Mouse (Mus musculus): ENCODE results near the gene Gse1. TPM values are rescaled to one million over a fixed set of nuclear protein-coding genes. Genes with fewer than 3 reads are reported as not detected.

The Gse1 gene
- polyA plus RNA-seq, 1 experiment: 14.8 TPM

DNA sequence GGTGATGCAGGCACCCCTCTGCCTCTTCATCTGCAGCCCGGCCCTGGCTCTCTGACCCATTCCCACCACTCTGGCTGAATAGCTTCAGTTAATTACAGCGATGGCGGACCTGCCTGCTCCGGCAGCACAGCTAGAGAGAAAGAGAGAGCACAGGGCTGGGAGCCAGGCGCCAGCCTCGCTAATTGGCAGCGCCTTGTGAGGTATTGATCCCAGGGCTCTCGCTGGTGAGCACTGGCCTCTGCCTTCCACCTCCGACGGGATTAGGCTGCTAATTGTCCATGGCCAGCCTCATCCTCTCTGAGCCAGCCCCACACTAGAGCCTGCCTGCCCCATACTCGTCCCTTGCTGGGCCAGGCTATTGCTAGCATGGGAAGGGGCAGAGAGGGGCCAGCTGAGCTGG, 331.4 kb downstream of the Gse1 start:
- no peak overlapping the region for H3K4me3 ChIP-seq (ENCODE audit: insufficient read depth, low read depth, low read length)
- TF ChIP-seq CTCF (conservative IDR thresholded peaks at IDR 0.05; ENCODE audit: insufficient read depth, insufficient read length, low read depth, low read length): no peak; the same call in 1 of the 2 replicates
- TF ChIP-seq POLR2A (IDR thresholded peaks at IDR 0.05; ENCODE audit: low read depth, low read length): no peak
- WGBS: 80% methylated on average over 11 of the region's 11 CpGs
- no peak for DNase-seq
- no peaks in the 10 kb centered on the region for H3K27me3 ChIP-seq (replicated peaks; ENCODE audit: control insufficient read depth, insufficient read depth, low read length)
- H3K4me1 ChIP-seq (ENCODE audit: control insufficient read depth, insufficient read depth, low read length): 0 out of 2 replicates have a peak, but pooled peaks cover 8% of the 10 kb centered on the region
- H3K36me3 ChIP-seq (ENCODE audit: control insufficient read depth, insufficient read depth, low read length): no peaks in the 10 kb centered on the region
- H3K27ac ChIP-seq (ENCODE audit: insufficient read depth, low read depth, low read length): no peak overlapping the region

DNA sequence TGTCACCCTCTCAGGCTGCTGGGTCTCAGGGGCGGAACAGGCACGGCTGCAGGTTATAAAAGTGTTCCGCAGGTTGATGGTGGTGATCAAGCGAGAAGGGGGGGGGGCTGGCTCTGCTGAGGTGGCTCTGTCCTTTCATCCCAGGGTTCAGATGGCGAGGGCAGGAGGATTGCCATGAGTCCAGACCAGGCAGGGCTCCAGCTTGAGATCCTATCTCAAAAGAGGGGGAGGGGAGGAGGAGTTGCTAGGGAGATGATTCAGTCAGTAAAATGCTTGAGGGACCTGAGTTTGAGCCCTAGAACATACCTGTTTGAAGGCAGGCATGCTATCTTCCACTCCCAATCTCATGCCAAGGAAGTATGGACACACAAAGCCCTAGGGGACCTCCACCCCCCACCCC, 332.3 kb downstream of the Gse1 start:
- DNase-seq: no peak
- Histone ChIP-seq H3K27me3 (replicated peaks; ENCODE audit: control insufficient read depth, insufficient read depth, low read length) (no peaks in the 10 kb centered on the region), H3K27ac (ENCODE audit: insufficient read depth, low read depth, low read length) (no peak overlapping the region), H3K4me3 (ENCODE audit: insufficient read depth, low read depth, low read length) (no peak overlapping the region), H3K36me3 (ENCODE audit: control insufficient read depth, insufficient read depth, low read length) (no peaks in the 10 kb centered on the region), H3K4me1 (ENCODE audit: control insufficient read depth, insufficient read depth, low read length) (0 out of 2 replicates have a peak, but pooled peaks cover 8% of the 10 kb centered on the region)
- WGBS: 86% methylated on average over 5 of the region's 5 CpGs
- TF ChIP-seq CTCF (conservative IDR thresholded peaks at IDR 0.05; ENCODE audit: insufficient read depth, insufficient read length, low read depth, low read length) (no peak), POLR2A (IDR thresholded peaks at IDR 0.05; ENCODE audit: low read depth, low read length) (no peak)

DNA sequence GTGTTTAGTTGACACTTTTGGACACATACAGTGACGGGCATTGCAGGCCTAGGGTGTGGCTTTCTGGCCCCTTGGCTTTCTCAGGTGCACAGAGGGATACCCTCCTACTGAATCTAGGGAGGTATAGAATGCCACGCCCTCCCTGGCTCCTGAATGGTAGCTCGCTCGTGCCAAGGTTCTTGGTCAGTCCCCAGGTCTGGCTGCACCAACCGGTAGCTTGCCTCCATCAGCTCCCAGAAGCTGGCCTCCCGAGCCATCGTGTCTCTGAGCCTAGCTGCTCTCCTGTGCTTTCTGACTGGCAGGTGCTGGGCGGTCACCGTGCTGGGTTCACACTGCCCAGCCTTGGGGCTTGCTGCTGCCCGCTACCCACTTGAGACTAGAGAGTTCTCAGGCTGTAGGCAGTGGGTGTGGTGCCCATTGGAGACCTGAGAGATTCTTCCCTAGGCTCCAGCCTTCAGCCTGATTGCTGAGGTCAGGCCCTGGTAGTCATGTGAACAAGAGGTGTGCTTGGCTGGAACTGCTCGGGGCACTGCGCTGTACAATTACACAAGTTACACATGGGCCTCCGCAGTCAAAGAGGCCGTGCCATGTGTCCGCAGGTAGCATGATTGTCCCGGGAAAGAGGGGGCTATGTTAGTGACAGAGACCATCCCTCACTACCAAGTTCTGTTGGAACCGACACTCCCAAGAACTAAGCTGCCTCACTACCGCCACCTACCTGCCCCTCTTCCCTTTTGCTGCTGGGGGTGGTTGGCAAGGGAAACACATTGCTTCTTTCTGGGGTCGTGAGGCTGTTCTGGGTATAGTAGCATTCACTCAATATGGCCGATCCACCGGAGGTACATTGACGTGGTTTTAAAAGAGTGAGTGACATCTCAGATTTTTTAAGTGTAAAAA, 333.5 kb downstream of the Gse1 start:
- DNase-seq: no peak
- H3K4me3 ChIP-seq (ENCODE audit: insufficient read depth, low read depth, low read length): no peak overlapping the region
- H3K27ac ChIP-seq (ENCODE audit: insufficient read depth, low read depth, low read length): no peak overlapping the region
- no peaks in the 10 kb centered on the region for H3K36me3 ChIP-seq (ENCODE audit: control insufficient read depth, insufficient read depth, low read length)
- 79% methylated on average over 22 of the region's 22 CpGs for WGBS
- TF ChIP-seq CTCF (conservative IDR thresholded peaks at IDR 0.05; ENCODE audit: insufficient read depth, insufficient read length, low read depth, low read length): peak; percentile 58
- no peak for TF ChIP-seq POLR2A (IDR thresholded peaks at IDR 0.05; ENCODE audit: low read depth, low read length)
- 0 out of 2 replicates have a peak, but pooled peaks cover 8% of the 10 kb centered on the region for H3K4me1 ChIP-seq (ENCODE audit: control insufficient read depth, insufficient read depth, low read length)
- H3K27me3 ChIP-seq (replicated peaks; ENCODE audit: control insufficient read depth, insufficient read depth, low read length): no peaks in the 10 kb centered on the region

DNA sequence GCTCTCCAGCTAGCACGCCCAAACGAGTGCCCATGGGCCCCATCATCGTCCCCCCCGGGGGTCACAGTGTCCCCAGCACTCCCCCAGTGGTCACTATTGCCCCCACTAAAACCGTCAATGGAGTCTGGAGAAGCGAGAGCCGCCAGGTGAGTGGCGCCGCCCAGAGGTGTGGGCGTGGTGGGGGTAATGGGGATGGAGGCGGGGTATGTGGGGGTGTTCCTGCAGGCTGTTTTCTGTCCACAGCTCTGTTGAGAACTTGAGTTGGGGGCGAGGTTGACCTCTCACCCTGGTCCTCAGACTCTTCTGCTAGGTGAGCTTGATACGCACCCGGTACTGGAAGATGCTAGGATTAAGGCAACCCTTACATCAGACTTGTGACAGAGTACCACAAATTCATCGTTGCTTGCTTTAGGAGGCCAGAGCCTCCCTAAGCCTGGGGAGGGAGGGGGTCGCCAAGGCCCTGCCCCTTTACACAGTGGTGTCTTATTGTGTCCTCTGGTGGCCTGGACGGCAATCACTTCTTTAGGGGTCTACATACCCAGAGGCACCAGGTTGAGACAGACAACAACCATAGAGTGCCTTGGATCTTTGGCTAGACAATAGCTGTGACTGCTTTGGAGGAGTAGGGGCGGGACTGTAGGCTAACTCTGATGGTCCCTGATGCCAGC, 334.6 kb downstream of the Gse1 start:
- Histone ChIP-seq H3K4me1 (ENCODE audit: control insufficient read depth, insufficient read depth, low read length) (0 out of 2 replicates have a peak, but pooled peaks cover 8% of the 10 kb centered on the region), H3K27me3 (replicated peaks; ENCODE audit: control insufficient read depth, insufficient read depth, low read length) (no peaks in the 10 kb centered on the region), H3K36me3 (ENCODE audit: control insufficient read depth, insufficient read depth, low read length) (no peaks in the 10 kb centered on the region), H3K4me3 (ENCODE audit: insufficient read depth, low read depth, low read length) (no peak overlapping the region), H3K27ac (ENCODE audit: insufficient read depth, low read depth, low read length) (peak overlapping the region; percentile 32; the same call in 1 of the 2 replicates)
- no peak for DNase-seq
- 87% methylated on average over 18 of the region's 18 CpGs for WGBS
- TF ChIP-seq POLR2A (IDR thresholded peaks at IDR 0.05; ENCODE audit: low read depth, low read length) (no peak), CTCF (conservative IDR thresholded peaks at IDR 0.05; ENCODE audit: insufficient read depth, insufficient read length, low read depth, low read length) (no peak)

DNA sequence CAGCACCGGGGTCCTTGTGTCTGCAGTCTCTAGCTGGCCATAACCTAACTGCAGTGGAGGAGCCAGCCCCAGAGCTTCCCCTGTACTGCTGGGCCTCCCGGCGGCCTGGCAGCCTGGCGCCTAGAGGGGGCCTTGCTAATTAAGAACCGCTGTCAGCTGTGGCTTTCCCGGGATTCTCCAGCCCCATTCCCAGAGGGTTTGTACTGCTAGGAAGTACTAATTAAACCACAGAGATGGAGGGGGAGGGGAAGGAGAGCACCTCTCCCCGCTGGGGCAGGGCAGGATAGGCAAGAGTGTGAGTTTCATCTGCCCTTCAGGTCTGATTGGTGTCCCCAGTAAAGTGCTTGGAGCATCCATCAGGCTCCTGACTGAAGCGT, 335.1 kb downstream of the Gse1 start:
- H3K27me3 ChIP-seq (replicated peaks; ENCODE audit: control insufficient read depth, insufficient read depth, low read length): no peaks in the 10 kb centered on the region
- TF ChIP-seq CTCF (conservative IDR thresholded peaks at IDR 0.05; ENCODE audit: insufficient read depth, insufficient read length, low read depth, low read length): no peak
- TF ChIP-seq POLR2A (IDR thresholded peaks at IDR 0.05; ENCODE audit: low read depth, low read length): no peak

DNA sequence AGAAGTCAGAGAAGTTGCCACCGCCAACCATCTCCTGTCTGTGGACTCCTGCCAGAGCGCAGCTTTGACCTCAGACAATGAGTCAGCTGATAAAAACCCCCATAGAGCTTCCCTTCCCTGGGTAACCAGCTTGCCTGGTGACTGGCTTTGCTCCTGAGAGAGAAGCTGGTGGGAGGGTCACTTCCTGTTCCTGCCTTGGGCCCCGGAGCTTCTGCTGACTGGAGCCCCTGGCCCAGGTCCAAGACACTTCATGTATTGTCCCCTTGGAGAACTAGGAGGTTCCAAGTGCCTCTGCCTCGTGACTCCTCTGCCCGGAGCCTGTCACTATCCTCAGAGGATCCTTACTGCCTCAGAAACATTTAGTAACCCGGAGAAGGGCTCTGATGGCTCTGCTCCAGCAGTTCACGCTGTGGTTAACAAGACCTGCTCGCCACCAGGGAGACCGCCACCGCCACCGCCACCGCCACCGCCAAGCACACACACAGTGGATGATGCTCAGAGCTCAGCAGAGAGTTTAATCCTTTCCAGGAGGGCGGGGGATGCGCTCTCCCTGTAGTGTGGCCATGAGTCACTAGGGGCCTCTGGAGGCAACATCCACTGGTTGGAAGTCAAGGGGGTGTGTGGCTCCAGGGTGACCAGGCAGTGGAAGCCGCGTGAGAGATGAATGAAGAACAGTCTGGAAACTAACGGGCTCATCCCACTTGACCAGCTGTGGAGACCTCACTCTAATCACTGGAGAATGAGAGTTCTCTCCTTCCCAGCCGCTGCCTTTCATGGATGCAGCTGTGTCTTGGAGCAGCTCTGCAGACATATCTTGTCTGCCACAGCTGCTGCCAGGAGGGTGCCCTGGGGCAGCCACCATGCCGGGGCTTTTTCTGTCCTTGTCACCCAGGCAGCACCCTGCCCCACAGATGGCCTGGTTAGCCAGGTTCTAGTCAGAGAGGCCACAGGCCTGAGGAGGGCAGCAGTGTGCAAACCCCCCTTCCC, 335.9 kb downstream of the Gse1 start:
- Histone ChIP-seq H3K4me3 (ENCODE audit: insufficient read depth, low read depth, low read length) (no peak overlapping the region), H3K27ac (ENCODE audit: insufficient read depth, low read depth, low read length) (peak overlapping the region; percentile 32), H3K36me3 (ENCODE audit: control insufficient read depth, insufficient read depth, low read length) (no peaks in the 10 kb centered on the region), H3K27me3 (replicated peaks; ENCODE audit: control insufficient read depth, insufficient read depth, low read length) (no peaks in the 10 kb centered on the region), H3K4me1 (ENCODE audit: control insufficient read depth, insufficient read depth, low read length) (0 out of 2 replicates have a peak, but pooled peaks cover 8% of the 10 kb centered on the region)
- TF ChIP-seq CTCF (conservative IDR thresholded peaks at IDR 0.05; ENCODE audit: insufficient read depth, insufficient read length, low read depth, low read length) (no peak), POLR2A (IDR thresholded peaks at IDR 0.05; ENCODE audit: low read depth, low read length) (no peak)
- 33% methylated on average over 20 of the region's 20 CpGs for WGBS
- DNase-seq: peak; percentile 96

More for the DNA sequence above, 335.1 kb downstream of the Gse1 start:
- no peak overlapping the region for H3K4me3 ChIP-seq (ENCODE audit: insufficient read depth, low read depth, low read length)
- H3K27ac ChIP-seq (ENCODE audit: insufficient read depth, low read depth, low read length): peak overlapping the region; percentile 32; the same call in 1 of the 2 replicates
- 34% methylated on average over 8 of the region's 8 CpGs for WGBS
- no peaks in the 10 kb centered on the region for H3K36me3 ChIP-seq (ENCODE audit: control insufficient read depth, insufficient read depth, low read length)
- DNase-seq: no peak
- H3K4me1 ChIP-seq (ENCODE audit: control insufficient read depth, insufficient read depth, low read length): 0 out of 2 replicates have a peak, but pooled peaks cover 8% of the 10 kb centered on the region

All from kidney, adult 2 months (tissue).